Mouse (Mus musculus): ENCODE measurements around the gene Narfl. TPM values are rescaled to one million over a fixed set of nuclear protein-coding genes. Genes with fewer than 3 reads are reported as not detected.
A peak's percentile ranks its signal among the peaks of the same experiment; 100 is the strongest.

Narfl gene
- polyA plus RNA-seq, 1 experiment, result 31.4 TPM

- H3K4me3 ChIP-seq, result no peak overlapping the region
- TF ChIP-seq MYOD1 (IDR thresholded peaks at IDR 0.05; ENCODE audit: control insufficient read depth in 1 of 3, insufficient read length in 2 of 3, low read depth in 2 of 3) (no peak), POLR2AphosphoS2 (IDR thresholded peaks at IDR 0.05; ENCODE audit: insufficient read length, low read depth) (peak; percentile 44)
- H3K36me3 ChIP-seq (ENCODE audit: control insufficient read depth, insufficient read depth), result no peaks in the 10 kb centered on the region
Observed at GRCm38 (mm10) chr17:25743831-25744230, 29.7 kb upstream of the Narfl start.

GRCm38 (mm10) chr17:25744311-25744710, 29.3 kb upstream of the Narfl start:
- TF ChIP-seq POLR2AphosphoS2 (IDR thresholded peaks at IDR 0.05; ENCODE audit: insufficient read length, low read depth), result peak; percentile 37
- TF ChIP-seq MAX (IDR thresholded peaks at IDR 0.05; ENCODE audit: low read depth), result no peak
- Histone ChIP-seq H3K36me3 (ENCODE audit: control insufficient read depth, insufficient read depth) (no peaks in the 10 kb centered on the region), H3K4me3 (no peak overlapping the region), H3ac (ENCODE audit: control insufficient read depth, insufficient read length) (no peak overlapping the region), H3K79me2 (ENCODE audit: control insufficient read depth, insufficient read depth) (no peaks in the 10 kb centered on the region), H3K27me3 (ENCODE audit: control insufficient read depth, insufficient read depth, insufficient read length) (peaks cover 8% of the 10 kb centered on the region), H3K4me2 (ENCODE audit: low read depth) (no peak overlapping the region)

More at GRCm38 (mm10) chr17:25743831-25744230, 29.7 kb upstream of the Narfl start:
- Histone ChIP-seq H3K27me3 (ENCODE audit: control insufficient read depth, insufficient read depth, insufficient read length) (peaks cover 13% of the 10 kb centered on the region), H3K4me2 (ENCODE audit: low read depth) (no peak overlapping the region), H3ac (ENCODE audit: control insufficient read depth, insufficient read length) (no peak overlapping the region), H3K79me2 (ENCODE audit: control insufficient read depth, insufficient read depth) (no peaks in the 10 kb centered on the region)

DNA sequence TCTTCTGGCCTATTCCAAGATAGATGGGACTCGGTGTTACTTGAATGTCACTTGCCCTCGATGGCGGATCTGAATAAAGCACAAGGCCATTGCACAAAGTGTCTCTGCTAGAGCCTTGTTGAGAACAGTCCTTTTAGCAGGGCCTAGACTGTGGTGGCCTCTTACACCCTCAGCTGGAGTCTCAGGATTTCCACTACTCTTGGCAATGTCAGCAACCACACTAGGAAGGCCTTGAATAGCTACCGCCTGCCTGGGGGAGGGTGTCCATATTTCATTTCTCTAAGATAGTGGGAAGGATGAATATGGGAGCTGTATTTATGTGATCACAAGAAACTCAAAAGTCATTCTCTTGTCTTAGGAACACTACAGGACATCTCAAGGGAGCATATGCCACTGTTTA, 25.3 kb upstream of the Narfl start:
- TF ChIP-seq E2F4 (IDR thresholded peaks at IDR 0.05; ENCODE audit: insufficient read depth) (no peak), CEBPB (IDR thresholded peaks at IDR 0.05; ENCODE audit: insufficient read depth, poor library complexity, severe bottlenecking) (no peak), TCF3 (IDR thresholded peaks at IDR 0.05; ENCODE audit: insufficient read length, low read depth) (no peak), USF1 (IDR thresholded peaks at IDR 0.05; ENCODE audit: low read depth) (no peak), SRF (IDR thresholded peaks at IDR 0.05; ENCODE audit: control insufficient read depth, insufficient read length, low read depth) (no peak)
- Histone ChIP-seq H3K4me2 (ENCODE audit: low read depth) (no peak overlapping the region), H3ac (ENCODE audit: control insufficient read depth, insufficient read length) (no peak overlapping the region), H3K27me3 (ENCODE audit: control insufficient read depth, insufficient read depth, insufficient read length) (no peaks in the 10 kb centered on the region), H3K36me3 (ENCODE audit: control insufficient read depth, insufficient read depth) (no peaks in the 10 kb centered on the region), H3K79me2 (ENCODE audit: control insufficient read depth, insufficient read depth) (no peaks in the 10 kb centered on the region), H3K4me3 (no peak overlapping the region)

GRCm38 (mm10) chr17:25749314-25749713, 24.3 kb upstream of the Narfl start:
- no peak overlapping the region for H3ac ChIP-seq (ENCODE audit: control insufficient read depth, insufficient read length)

DNA sequence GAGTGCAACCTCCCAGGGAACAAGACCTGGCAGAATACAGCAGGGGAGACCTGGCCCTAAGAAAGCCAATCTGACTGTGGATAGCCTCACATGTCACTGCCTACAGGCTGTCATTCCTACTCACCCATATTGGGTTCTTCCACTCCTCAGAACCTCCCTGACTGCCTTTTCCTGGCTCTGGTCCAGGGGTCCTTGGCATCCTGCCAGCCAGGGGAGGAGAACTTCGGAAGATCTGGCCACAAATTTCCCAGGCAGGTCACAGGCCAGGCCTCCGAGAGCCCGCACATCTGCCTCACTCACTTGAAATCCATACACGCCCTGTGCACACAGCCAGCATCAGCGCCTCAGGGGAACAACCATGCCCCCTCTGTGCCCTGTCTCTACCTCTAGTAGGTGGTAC, 22.1 kb upstream of the Narfl start:
- no peaks in the 10 kb centered on the region for H3K79me2 ChIP-seq (ENCODE audit: control insufficient read depth, insufficient read depth)
- H3K27me3 ChIP-seq (ENCODE audit: control insufficient read depth, insufficient read depth, insufficient read length), result no peaks in the 10 kb centered on the region
- no peaks in the 10 kb centered on the region for H3K36me3 ChIP-seq (ENCODE audit: control insufficient read depth, insufficient read depth)
- H3ac ChIP-seq (ENCODE audit: control insufficient read depth, insufficient read length), result no peak overlapping the region
- H3K4me2 ChIP-seq (ENCODE audit: low read depth), result peak overlapping the region; percentile 64
- no peak for TF ChIP-seq POLR2AphosphoS2 (IDR thresholded peaks at IDR 0.05; ENCODE audit: insufficient read length, low read depth)
- TF ChIP-seq USF1 (IDR thresholded peaks at IDR 0.05; ENCODE audit: low read depth), result no peak
- TF ChIP-seq MAX (IDR thresholded peaks at IDR 0.05; ENCODE audit: low read depth), result no peak
- TF ChIP-seq TCF12 (IDR thresholded peaks at IDR 0.05; ENCODE audit: insufficient read depth, poor library complexity, severe bottlenecking), result no peak
- TF ChIP-seq MYOD1 (IDR thresholded peaks at IDR 0.05; ENCODE audit: control insufficient read depth in 1 of 3, insufficient read length in 2 of 3, low read depth in 2 of 3), result no peak
- TF ChIP-seq TCF3 (IDR thresholded peaks at IDR 0.05; ENCODE audit: insufficient read length, low read depth), result no peak
- TF ChIP-seq CEBPB (IDR thresholded peaks at IDR 0.05; ENCODE audit: insufficient read depth, poor library complexity, severe bottlenecking), result no peak
- TF ChIP-seq SRF (IDR thresholded peaks at IDR 0.05; ENCODE audit: control insufficient read depth, insufficient read length, low read depth), result no peak
- H3K4me3 ChIP-seq, result peak overlapping the region; percentile 20

More at GRCm38 (mm10) chr17:25749314-25749713, 24.3 kb upstream of the Narfl start:
- H3K79me2 ChIP-seq (ENCODE audit: control insufficient read depth, insufficient read depth), result no peaks in the 10 kb centered on the region
- no peaks in the 10 kb centered on the region for H3K36me3 ChIP-seq (ENCODE audit: control insufficient read depth, insufficient read depth)
- no peaks in the 10 kb centered on the region for H3K27me3 ChIP-seq (ENCODE audit: control insufficient read depth, insufficient read depth, insufficient read length)
- H3K4me2 ChIP-seq (ENCODE audit: low read depth), result no peak overlapping the region
- H3K4me3 ChIP-seq, result no peak overlapping the region
- no peak for TF ChIP-seq POLR2A (IDR thresholded peaks at IDR 0.05; ENCODE audit: insufficient read length, low read depth)

DNA sequence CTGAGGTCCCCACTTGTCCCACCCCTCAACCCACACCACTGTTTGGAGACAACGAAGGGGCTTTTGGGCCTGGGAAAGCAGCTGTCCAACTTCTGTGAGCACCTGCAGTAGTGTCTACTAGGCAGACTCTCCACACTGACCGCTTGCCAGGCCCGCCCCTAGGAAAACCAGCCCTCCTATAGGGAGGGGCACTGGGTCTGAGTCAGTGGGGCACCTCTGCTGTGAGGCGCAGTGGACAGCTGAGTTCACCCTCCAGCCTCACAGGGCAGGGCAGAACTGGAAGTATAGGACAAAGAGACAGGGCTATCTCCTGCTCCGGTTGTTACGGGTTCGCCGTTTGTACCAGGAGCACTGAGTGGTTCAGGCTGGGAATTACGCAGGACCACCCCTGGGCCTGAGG, 19.3 kb upstream of the Narfl start, which contains the start of gene Msln:
Gene Msln (minus strand): TSS at position 138 of the 400 bp plus-strand sequence.
- peak; percentile 11 to 88 (median 53) for TF ChIP-seq MYOD1 (IDR thresholded peaks at IDR 0.05; ENCODE audit: control insufficient read depth in 1 of 3, insufficient read length in 2 of 3, low read depth in 2 of 3)
- peak; percentile 33 for TF ChIP-seq POLR2AphosphoS2 (IDR thresholded peaks at IDR 0.05; ENCODE audit: insufficient read length, low read depth)
- TF ChIP-seq CEBPB (IDR thresholded peaks at IDR 0.05; ENCODE audit: insufficient read depth, poor library complexity, severe bottlenecking), result no peak
- no peak for TF ChIP-seq MAX (IDR thresholded peaks at IDR 0.05; ENCODE audit: low read depth)
- peak; percentile 34 to 88 (median 37) for TF ChIP-seq MYOG (IDR thresholded peaks at IDR 0.05; ENCODE audit: control insufficient read depth in 1 of 3, insufficient read depth in 1 of 3, insufficient read length in 2 of 3, low read depth in 2 of 3)
- TF ChIP-seq POLR2A (IDR thresholded peaks at IDR 0.05; ENCODE audit: insufficient read length, low read depth), result peak; percentile 74
- no peaks in the 10 kb centered on the region for H3K27me3 ChIP-seq (ENCODE audit: control insufficient read depth, insufficient read depth, insufficient read length)
- no peak within 1 kb of the TSS for H3ac ChIP-seq (ENCODE audit: control insufficient read depth, insufficient read length)
- H3K4me2 ChIP-seq (ENCODE audit: low read depth), result peak within 1 kb of the TSS; percentile 64
- no peaks in the 10 kb centered on the region for H3K79me2 ChIP-seq (ENCODE audit: control insufficient read depth, insufficient read depth)
- H3K36me3 ChIP-seq (ENCODE audit: control insufficient read depth, insufficient read depth), result no peaks in the 10 kb centered on the region
- H3K4me3 ChIP-seq, result peak within 1 kb of the TSS; percentile 20

Measured in myocyte (in vitro differentiated cells).